Mouse (Mus musculus) small intestine, adult 2 months (tissue): ENCODE measurements at regions not wholly inside any gene's neighbourhood (a gene's known extent, or its start where the extent isn't known, plus 50 kb on each side); places are given as distances from the start of the nearest gene placed in this dataset.

Source experiments
- CTCF ChIP-seq: fragments of 200-500 bp; IDR thresholded peaks from 2 replicates; pipeline ENCODE4 v1.5.1; 2012; ENCODE audit warnings: low read depth, mild to moderate bottlenecking, control low read depth, inconsistent platforms, low read length, moderate library complexity, mixed read lengths; ENCODE audit not compliant: insufficient replicate concordance, insufficient read length; ENCODE audit errors: extremely low read depth
- POLR2A ChIP-seq: fragments of 200-500 bp; IDR thresholded peaks from 2 replicates; pipeline ENCODE4 v1.6.1; 2012; ENCODE audit warnings: low read depth, mild to moderate bottlenecking, control low read depth, inconsistent platforms, low read length, moderate library complexity

DNA sequence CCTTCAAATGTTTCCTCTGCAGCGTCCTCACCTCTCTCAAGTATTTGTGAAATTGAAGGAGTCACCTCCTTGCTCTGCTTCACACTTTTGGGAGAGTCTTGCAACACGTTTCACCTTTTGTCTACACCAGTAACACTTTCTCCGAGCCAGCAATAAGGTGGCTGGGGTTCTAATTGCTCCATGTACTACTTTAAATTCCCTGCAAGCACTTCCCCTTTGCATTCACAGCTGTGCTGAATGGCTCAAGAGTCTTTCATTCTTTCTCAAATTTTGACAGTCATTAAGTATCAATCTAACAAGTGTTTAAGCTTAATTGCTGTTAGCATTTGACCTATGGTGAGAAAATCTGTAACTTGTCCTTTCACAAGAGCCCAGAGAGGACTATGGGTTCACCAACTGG lies 144.3 kb upstream of the Cdyl start:
- TF ChIP-seq POLR2A, result no peak
- TF ChIP-seq CTCF, result no peak
